ENCODE assay signal across 44 mouse cellular contexts in genomic region chr17:18189732-18190131, GRCm38 (mm10). TPM values are rescaled to one million over a fixed set of nuclear protein-coding genes. Genes with fewer than 3 reads are reported as not detected.
"Had no signal": no experiment of that assay in that cellular context is flagged by ENCODE, and none has a peak within 500 bp of the region (broad histone marks: within the 10 kb centered on the region; RNA-seq: fewer than 3 reads in every experiment).

No protein-coding gene starts in this region.

- DNase-seq: gastrocnemius, adult 2 months; gastrocnemius, postnatal 10 days; gastrocnemius, postnatal 25 days; heart, adult 18-20 months; heart, postnatal 10 days; heart, postnatal 4 days; kidney, adult 11 months; kidney, adult 2 months; kidney, adult 9 months; kidney, postnatal 14 days; kidney, postnatal 36 days; layer of hippocampus, adult 9-11 months; layer of hippocampus, postnatal 36 days; liver; liver, embryonic 13.5 days had no signal

- ATAC-seq: hindbrain, embryonic 16.5 days; intestine, embryonic 16.5 days had no signal

RNA-seq across cellular contexts. Expression of gene Vmn2r92, which starts 38.0 kb away (rescaled TPM):
- total RNA-seq: gastrocnemius, adult 2 months; gastrocnemius, postnatal 10 days; gastrocnemius, postnatal 25 days; gastrocnemius, postnatal 4 days; granulocyte monocyte progenitor cell, adult 5-6 weeks; heart, adult 18-20 months; heart, adult 8-10 months; heart, postnatal 10 days; heart, postnatal 25 days; heart, postnatal 4 days; layer of hippocampus, adult 18-20 months; layer of hippocampus, adult 8-10 months; layer of hippocampus, postnatal 14 days; layer of hippocampus, postnatal 36 days; left cerebral cortex, adult 18-20 months; left cerebral cortex, adult 8-10 months; left cerebral cortex, postnatal 14 days; left cerebral cortex, postnatal 36 days had no signal
- polyA plus RNA-seq: heart, embryonic 10.5 days; heart, embryonic 12.5 days; heart, embryonic 14.5 days; heart, embryonic 16.5 days; hindbrain, embryonic 10.5 days; hindbrain, embryonic 12.5 days; hindbrain, embryonic 14.5 days; hindbrain, embryonic 16.5 days; intestine, embryonic 14.5 days; intestine, embryonic 16.5 days; kidney, adult 2 months; kidney, embryonic 15.5 days; kidney, postnatal 0 days; large intestine, adult 2 months; limb, embryonic 10.5 days; limb, embryonic 12.5 days; limb, embryonic 14.5 days; liver, embryonic 11.5 days; liver, embryonic 13.5 days; liver, embryonic 15.5 days had no signal
